Mouse (Mus musculus) liver, embryonic 18 days (tissue): ENCODE results near the gene Brwd1. TPM values are rescaled to one million over a fixed set of nuclear protein-coding genes. Genes with fewer than 3 reads are reported as not detected.

Experiments
- polyA plus RNA-seq: library from polyadenylated mRNA; depleted of rRNA; stranded (reverse); fragments of >200 nt; gene quantifications from 2 replicates; pipeline ENCODE4 v1.2.3, GENCODE M21; 2012; rRNA removed

Brwd1 gene
- 12.1 and 12.4 TPM in 2 replicates for polyA plus RNA-seq

GRCm38 (mm10) chr16:96082301-96083178 is at the start of gene Brwd1:
Gene Brwd1, minus strand, starts transcription at chr16:96082526.

GRCm38 (mm10) chr16:96127657-96128344 is 45.5 kb upstream of the Brwd1 start, which contains the start of gene Hmgn1:
Gene Hmgn1, minus strand, starts transcription at chr16:96127729.

GRCm38 (mm10) chr16:95990462-95991121 is 91.7 kb downstream of the Brwd1 start, which contains the start of gene Psmg1:
Gene Psmg1, minus strand, starts transcription at chr16:95990960.

Other genes with a start within 250 kb of the Brwd1 start
- 29.1 and 29.8 TPM in 2 replicates for gene Psmg1, start 91.6 kb downstream of the Brwd1 start, polyA plus RNA-seq
- gene Hmgn1, start 45.2 kb upstream of the Brwd1 start, polyA plus RNA-seq, result 45.4 and 48.2 TPM in 2 replicates
- gene Wrb, start 62.9 kb upstream of the Brwd1 start, polyA plus RNA-seq, result 5.6 and 7.6 TPM in 2 replicates
- 0.06 and 0.08 TPM in 2 replicates for gene Lca5l, start 109.7 kb upstream of the Brwd1 start, polyA plus RNA-seq
- gene Sh3bgr, start 117.9 kb upstream of the Brwd1 start, polyA plus RNA-seq, result 0.16 and 0.31 TPM in 2 replicates
- 0.05 TPM in 2 replicates for gene B3galt5, start 153.3 kb upstream of the Brwd1 start, polyA plus RNA-seq